Mouse (Mus musculus): Measurements from ENCODE around the gene Camk2d.

- no peak for TF ChIP-seq POLR2A (IDR thresholded peaks at IDR 0.05; ENCODE audit: borderline replicate concordance, control insufficient read depth, low read depth, low read length)
- no peak for TF ChIP-seq CTCF (IDR thresholded peaks at IDR 0.05; ENCODE audit: control insufficient read depth, insufficient read depth, low read length)
These were observed 105.0 kb downstream of the Camk2d start for GRCm38 (mm10) chr3:126701067-126701466.
